Mouse (Mus musculus) embryonic fibroblast, embryonic 13.5 days (primary cell): ENCODE data around the gene Gm21885. TPM values are rescaled to one million over a fixed set of nuclear protein-coding genes. Genes with fewer than 3 reads are reported as not detected.
A peak's percentile ranks its signal among the peaks of the same experiment; 100 is the strongest.

Experiments
- H3K27ac ChIP-seq: 2 replicates; pipeline ENCODE4 v1.5.1; 2012; ENCODE audit warnings: low read length, control low read depth, inconsistent platforms; ENCODE audit not compliant: insufficient read depth
- H3K4me1 ChIP-seq: 2 replicates; pipeline ENCODE4 v1.6.1; 2011; ENCODE audit warnings: low read length; ENCODE audit not compliant: control insufficient read depth, insufficient read depth
- H3K4me3 ChIP-seq: 2 replicates; pipeline ENCODE4 v1.5.1; 2011; ENCODE audit warnings: mild to moderate bottlenecking, control low read depth, low read length; ENCODE audit not compliant: insufficient read depth
- CTCF ChIP-seq: IDR thresholded peaks from 2 replicates; pipeline ENCODE4 v1.5.1; 2011; ENCODE audit warnings: mild to moderate bottlenecking, control low read depth, low read length, moderate library complexity, borderline replicate concordance; ENCODE audit not compliant: insufficient read depth
- POLR2A ChIP-seq: IDR thresholded peaks from 2 replicates; pipeline ENCODE4 v1.6.1; 2011; ENCODE audit warnings: low read depth, mild to moderate bottlenecking, control low read depth, low read length, moderate library complexity
- polyA plus RNA-seq: library from polyadenylated mRNA; stranded (reverse); fragments of >200 nt; gene quantifications from 2 replicates; pipeline ENCODE4 v1.2.4, GENCODE M21; 2011; ENCODE audit warnings: low read depth; ENCODE audit not compliant: missing spikeins, insufficient read length

The Gm21885 gene
- polyA plus RNA-seq, 1 experiment = not detected

GRCm38 (mm10) chr11:94315308-94315707 lies 33.6 kb downstream of the Gm21885 start:
- Histone ChIP-seq H3K27ac (no peak overlapping the region), H3K4me1 (peaks cover 23% of the 10 kb centered on the region), H3K4me3 (no peak overlapping the region)
- TF ChIP-seq CTCF = no peak
- no peak for TF ChIP-seq POLR2A

DNA sequence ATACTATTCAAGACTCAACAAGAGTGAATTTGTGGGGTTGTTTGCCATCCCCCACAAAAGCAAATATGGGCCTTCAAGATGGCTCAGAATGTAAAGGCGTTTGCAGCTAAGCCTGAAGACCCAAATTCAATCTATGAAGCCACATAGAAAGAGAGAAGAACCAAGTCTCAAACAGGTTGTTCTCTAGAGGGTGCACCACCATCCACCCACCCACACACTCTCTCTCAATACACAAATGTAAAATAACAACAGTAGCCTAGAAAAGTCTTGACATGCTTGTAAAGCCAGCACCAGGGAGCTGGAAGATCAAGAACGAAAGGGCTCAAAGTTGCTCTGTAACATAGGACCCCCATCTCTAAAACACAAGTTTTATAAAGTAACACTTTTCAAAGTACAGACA lies 34.9 kb downstream of the Gm21885 start:
- H3K4me3 ChIP-seq = no peak overlapping the region
- peaks cover 15% of the 10 kb centered on the region for H3K4me1 ChIP-seq
- TF ChIP-seq CTCF (no peak), POLR2A (no peak)
- H3K27ac ChIP-seq = no peak overlapping the region

GRCm38 (mm10) chr11:94317014-94317413 lies 35.3 kb downstream of the Gm21885 start:
- TF ChIP-seq CTCF (no peak), POLR2A (no peak)
- Histone ChIP-seq H3K27ac (no peak overlapping the region), H3K4me3 (no peak overlapping the region), H3K4me1 (peaks cover 12% of the 10 kb centered on the region)

DNA sequence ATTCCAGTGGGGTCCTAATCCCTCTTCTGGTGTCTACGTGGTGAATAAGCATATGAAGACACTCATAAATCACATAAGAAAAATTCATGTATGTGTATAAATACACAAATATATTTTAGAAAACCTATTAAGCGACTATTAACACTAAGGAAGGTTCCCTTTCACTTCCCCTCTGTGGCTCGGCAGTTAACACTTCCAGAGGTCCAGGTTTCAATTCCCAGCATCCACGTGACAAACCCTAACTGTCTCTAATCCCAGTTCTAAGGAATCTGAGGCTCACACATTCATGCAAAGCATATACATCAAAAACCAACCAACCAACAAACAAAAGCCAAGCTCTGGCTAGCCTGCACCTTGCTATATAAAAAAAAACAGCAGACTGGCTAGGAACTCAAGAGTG lies 35.8 kb downstream of the Gm21885 start:
- no peak overlapping the region for H3K27ac ChIP-seq
- no peak for TF ChIP-seq CTCF
- H3K4me3 ChIP-seq = no peak overlapping the region
- peaks cover 12% of the 10 kb centered on the region for H3K4me1 ChIP-seq

GRCm38 (mm10) chr11:94318056-94318455 lies 36.4 kb downstream of the Gm21885 start:
- Histone ChIP-seq H3K27ac (no peak overlapping the region), H3K4me3 (no peak overlapping the region), H3K4me1 (peaks cover 16% of the 10 kb centered on the region)
- no peak for TF ChIP-seq CTCF

GRCm38 (mm10) chr11:94320969-94321930 lies 39.6 kb downstream of the Gm21885 start:
- peak overlapping the region; percentile 81 for H3K4me3 ChIP-seq
- H3K4me1 ChIP-seq = peaks cover 18% of the 10 kb centered on the region
- TF ChIP-seq CTCF (no peak), POLR2A (no peak)
- H3K27ac ChIP-seq = peak overlapping the region; percentile 82

DNA sequence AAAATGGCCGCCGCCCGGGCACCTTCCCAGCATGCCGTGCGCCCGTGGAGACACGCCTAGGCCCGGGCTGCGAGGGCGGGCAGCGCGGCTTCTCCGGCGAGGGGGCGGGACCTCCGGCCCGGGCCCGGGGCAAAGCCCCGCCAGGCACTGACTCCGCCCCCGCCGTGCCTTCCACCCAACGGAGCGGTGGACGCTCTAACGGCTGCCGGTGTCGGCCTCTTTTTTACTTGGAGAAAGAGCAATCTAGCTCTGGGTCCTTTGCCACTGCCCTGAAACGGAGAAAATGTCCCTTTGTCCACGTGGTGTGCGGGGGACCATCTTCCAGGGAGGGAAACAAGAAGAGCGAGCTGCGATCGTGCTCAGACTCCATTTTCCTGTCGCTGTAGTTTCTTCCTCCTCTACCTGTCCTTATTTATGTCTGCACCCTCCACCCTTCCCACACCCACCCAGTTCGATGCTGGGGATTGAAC lies 40.3 kb downstream of the Gm21885 start, which contains the start of gene Luc7l3:
Gene Luc7l3, minus strand, starts transcription at position 58 of the 470 bp plus-strand sequence.
- Histone ChIP-seq H3K27ac (peak within 1 kb of the TSS; percentile 82), H3K4me1 (peaks cover 15% of the 10 kb centered on the region), H3K4me3 (peak within 1 kb of the TSS; percentile 81)
- TF ChIP-seq CTCF (no peak), POLR2A (peak; percentile 70)

GRCm38 (mm10) chr11:94322636-94323035 lies 41.0 kb downstream of the Gm21885 start:
- peak overlapping the region; percentile 72 for H3K27ac ChIP-seq
- H3K4me3 ChIP-seq = no peak overlapping the region
- 0 out of 2 replicates have a peak, but pooled peaks have one; percentile 36 for TF ChIP-seq POLR2A
- no peak for TF ChIP-seq CTCF

DNA sequence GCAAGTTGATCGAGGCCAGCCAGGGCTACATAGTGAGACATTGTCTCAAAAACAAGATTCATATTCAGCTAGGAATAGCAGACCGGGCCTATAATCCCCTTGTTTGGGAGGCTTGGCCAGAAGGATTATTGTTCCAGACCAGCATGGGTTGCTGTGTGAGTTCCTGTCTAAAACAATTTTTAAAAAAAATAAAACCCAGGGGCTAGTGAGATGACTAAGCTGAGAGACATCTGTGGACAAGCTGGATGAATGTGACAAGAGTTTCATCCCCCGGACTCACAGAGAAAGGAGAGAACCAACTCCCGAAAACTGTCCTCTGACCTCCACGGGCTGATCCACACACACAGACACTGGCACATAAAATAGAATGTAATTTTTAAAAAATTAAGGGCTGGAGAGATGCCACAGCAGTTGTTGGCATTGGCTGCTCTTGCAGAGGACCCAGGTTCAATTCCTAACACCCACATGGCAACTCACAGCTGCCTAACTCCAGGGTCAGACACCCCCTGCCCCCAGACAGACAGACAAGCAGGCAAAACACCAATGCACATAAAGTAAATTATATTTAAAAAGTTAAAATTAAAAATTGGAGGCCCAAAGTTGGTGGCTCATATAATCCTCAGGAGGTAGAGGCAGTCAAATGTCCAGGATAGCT lies 41.7 kb downstream of the Gm21885 start:
- Histone ChIP-seq H3K27ac (peak overlapping the region; percentile 72), H3K4me3 (no peak overlapping the region), H3K4me1 (peaks cover 12% of the 10 kb centered on the region)
- no peak for TF ChIP-seq POLR2A
- TF ChIP-seq CTCF = no peak

More at GRCm38 (mm10) chr11:94322636-94323035, 41.0 kb downstream of the Gm21885 start:
- peaks cover 14% of the 10 kb centered on the region for H3K4me1 ChIP-seq

DNA sequence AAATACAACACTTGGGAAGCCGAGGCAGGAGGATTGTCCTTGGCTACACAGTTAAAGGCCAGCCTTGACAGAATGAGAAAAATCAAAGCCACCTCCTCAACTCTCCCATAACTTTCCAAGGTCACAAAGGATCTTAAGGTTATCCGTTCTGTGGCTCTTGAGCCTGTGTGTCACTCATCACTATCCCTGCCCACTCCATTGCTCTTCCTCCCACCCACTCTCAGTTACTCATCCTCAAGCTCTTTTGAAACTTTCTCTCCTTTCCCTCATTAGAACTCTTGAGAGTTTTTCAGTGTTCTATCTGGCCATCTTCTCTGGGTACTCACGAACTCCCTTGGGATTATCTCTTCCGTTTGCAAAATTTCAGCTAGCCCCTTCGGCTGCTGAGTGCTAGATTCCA lies 42.9 kb downstream of the Gm21885 start:
- Histone ChIP-seq H3K4me3 (no peak overlapping the region), H3K4me1 (peaks cover 12% of the 10 kb centered on the region), H3K27ac (no peak overlapping the region)
- TF ChIP-seq POLR2A (no peak), CTCF (no peak)
